Mouse (Mus musculus): ENCODE data around the gene Spg20.

The Spg20 gene

GRCm38 (mm10) chr3:55098014-55098413, 13.9 kb upstream of the Spg20 start:
- no peak for DNase-seq (ENCODE audit: low spot score)

GRCm38 (mm10) chr3:55098990-55099389, 12.9 kb upstream of the Spg20 start:
- no peak for DNase-seq (ENCODE audit: low spot score)

- no peak for DNase-seq (ENCODE audit: low spot score)
Observed at GRCm38 (mm10) chr3:55101092-55101491, 10.8 kb upstream of the Spg20 start.

GRCm38 (mm10) chr3:55105372-55106023, 6.4 kb upstream of the Spg20 start:
- no peak for DNase-seq (ENCODE audit: low spot score)

- DNase-seq (ENCODE audit: low spot score): no peak
Observed at GRCm38 (mm10) chr3:55106051-55106450, 5.9 kb upstream of the Spg20 start.

GRCm38 (mm10) chr3:55109097-55109496, 2.8 kb upstream of the Spg20 start:
- no peak for DNase-seq (ENCODE audit: low spot score)

GRCm38 (mm10) chr3:55112710-55113415, 955 bp downstream of the Spg20 start:
- no peak for DNase-seq (ENCODE audit: low spot score)

- DNase-seq (ENCODE audit: low spot score): no peak
Observed at GRCm38 (mm10) chr3:55114313-55115065, 2.6 kb downstream of the Spg20 start.

- DNase-seq (ENCODE audit: low spot score): no peak
Observed at GRCm38 (mm10) chr3:55115071-55115470, 3.2 kb downstream of the Spg20 start.

- no peak for DNase-seq (ENCODE audit: low spot score)
Observed at GRCm38 (mm10) chr3:55115989-55116388, 4.1 kb downstream of the Spg20 start.

GRCm38 (mm10) chr3:55119275-55119898, 7.5 kb downstream of the Spg20 start:
- DNase-seq (ENCODE audit: low spot score): no peak

- DNase-seq (ENCODE audit: low spot score): no peak
Observed at GRCm38 (mm10) chr3:55122336-55122870, 10.5 kb downstream of the Spg20 start.

GRCm38 (mm10) chr3:55123064-55123463, 11.2 kb downstream of the Spg20 start:
- DNase-seq (ENCODE audit: low spot score): no peak

- no peak for DNase-seq (ENCODE audit: low spot score)
Observed at GRCm38 (mm10) chr3:55129181-55129692, 17.3 kb downstream of the Spg20 start.

- no peak for DNase-seq (ENCODE audit: low spot score)
Observed at GRCm38 (mm10) chr3:55131576-55132233, 19.8 kb downstream of the Spg20 start.

GRCm38 (mm10) chr3:55137039-55137438, 25.1 kb downstream of the Spg20 start, which contains the start of gene Ccdc169:
Gene Ccdc169, plus strand, starts transcription at chr3:55137339.
- DNase-seq (ENCODE audit: low spot score): no peak

GRCm38 (mm10) chr3:55139837-55140236, 27.9 kb downstream of the Spg20 start:
- DNase-seq (ENCODE audit: low spot score): no peak

GRCm38 (mm10) chr3:55141401-55141800, 29.5 kb downstream of the Spg20 start:
- no peak for DNase-seq (ENCODE audit: low spot score)

- DNase-seq (ENCODE audit: low spot score): no peak
Observed at GRCm38 (mm10) chr3:55144916-55145315, 33.0 kb downstream of the Spg20 start.

- DNase-seq (ENCODE audit: low spot score): no peak
Observed at GRCm38 (mm10) chr3:55146441-55146840, 34.5 kb downstream of the Spg20 start.

GRCm38 (mm10) chr3:55147156-55147555, 35.2 kb downstream of the Spg20 start:
- DNase-seq (ENCODE audit: low spot score): no peak
